Mouse (Mus musculus) gonadal fat pad, adult 2 months (tissue): ENCODE results near the gene Pcf11. TPM values are rescaled to one million over a fixed set of nuclear protein-coding genes. Genes with fewer than 3 reads are reported as not detected.

Source experiments
- DNase-seq: peaks from one replicate; pipeline ENCODE4 v3.0.0-alpha.2; 2012; ENCODE audit warnings: low read depth
- polyA plus RNA-seq: library from polyadenylated mRNA; depleted of rRNA; stranded (reverse); fragments of >200 nt; gene quantifications from 2 replicates; pipeline ENCODE4 v1.2.3, GENCODE M21; 2012; rRNA removed

The Pcf11 gene
- 21.4 and 21.9 TPM in 2 replicates for polyA plus RNA-seq

DNA sequence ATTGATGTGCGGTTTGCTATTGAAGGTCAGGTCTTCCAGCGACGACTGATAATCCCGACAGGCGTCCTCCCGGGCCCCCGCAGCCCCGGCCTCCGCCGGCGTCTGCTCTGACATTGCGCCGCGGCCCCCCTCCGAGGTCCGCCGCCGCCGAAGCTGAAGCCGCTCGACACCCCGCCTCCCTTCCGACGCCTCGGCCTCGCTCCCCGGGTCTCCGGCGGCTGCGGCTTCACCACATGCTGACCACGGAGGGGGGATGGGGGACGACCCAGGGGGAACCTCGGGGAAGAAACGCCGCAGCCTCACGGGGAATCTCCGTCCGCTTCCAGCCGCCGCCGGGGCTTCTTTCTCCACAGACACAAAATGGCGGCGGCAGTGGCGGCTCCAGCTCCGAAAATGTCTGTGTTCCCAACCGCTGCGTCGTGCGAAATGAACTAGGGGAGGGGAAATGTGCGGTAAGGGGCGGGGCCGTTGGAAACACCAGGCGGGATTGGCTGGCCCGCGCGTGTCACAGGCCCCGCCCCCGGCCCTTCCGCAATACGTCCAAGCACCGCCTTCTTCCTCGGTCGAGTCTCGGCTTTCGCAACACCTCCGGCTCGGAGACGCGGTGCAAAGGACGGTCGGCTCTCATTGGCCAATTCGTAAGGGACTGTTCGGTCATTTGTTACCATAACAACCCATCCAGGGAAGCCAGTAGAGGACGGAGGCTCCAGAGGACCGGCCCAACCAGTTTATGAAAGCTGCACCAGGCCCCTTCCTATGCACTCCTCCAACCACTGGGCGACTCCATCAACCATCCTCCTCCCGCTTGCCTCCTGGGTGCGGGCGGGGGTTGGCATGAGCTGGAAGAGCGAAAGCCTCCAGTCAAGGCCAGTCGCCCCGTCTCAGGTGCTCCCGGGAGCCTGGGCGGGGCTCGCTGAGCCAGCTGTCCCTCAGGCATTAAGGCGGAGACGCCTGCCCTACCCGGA, at the start of gene Pcf11:
Gene Pcf11, minus strand, starts transcription at position 428 of the 965 bp plus-strand sequence.
- DNase-seq, result peak; percentile 97

DNA sequence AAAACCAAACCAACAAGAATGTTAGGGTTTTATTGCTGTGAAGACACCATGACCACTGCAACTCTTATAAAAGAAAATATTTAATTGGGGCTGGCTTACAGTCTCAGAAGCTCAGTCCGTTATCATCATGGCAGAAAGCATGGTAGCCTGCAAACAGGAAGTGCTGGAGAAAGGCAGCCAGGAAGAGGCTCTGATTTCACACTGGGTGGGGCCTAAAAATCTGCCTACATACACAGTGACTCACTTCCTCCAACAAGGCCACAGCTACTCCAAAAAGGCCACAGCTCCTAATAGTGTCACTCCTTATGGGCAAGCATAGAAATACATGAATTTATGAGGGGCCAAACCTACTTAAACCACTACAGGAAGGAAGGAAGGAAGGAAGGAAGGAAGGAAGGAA, 45.3 kb upstream of the Pcf11 start:
- DNase-seq, result no peak

- DNase-seq, result no peak
Observed at GRCm38 (mm10) chr7:92711593-92711992, 41.9 kb upstream of the Pcf11 start.

- DNase-seq, result no peak
Observed at GRCm38 (mm10) chr7:92709573-92709972, 39.8 kb upstream of the Pcf11 start.

- DNase-seq, result no peak
Observed at GRCm38 (mm10) chr7:92706711-92707110, 37.0 kb upstream of the Pcf11 start.

DNA sequence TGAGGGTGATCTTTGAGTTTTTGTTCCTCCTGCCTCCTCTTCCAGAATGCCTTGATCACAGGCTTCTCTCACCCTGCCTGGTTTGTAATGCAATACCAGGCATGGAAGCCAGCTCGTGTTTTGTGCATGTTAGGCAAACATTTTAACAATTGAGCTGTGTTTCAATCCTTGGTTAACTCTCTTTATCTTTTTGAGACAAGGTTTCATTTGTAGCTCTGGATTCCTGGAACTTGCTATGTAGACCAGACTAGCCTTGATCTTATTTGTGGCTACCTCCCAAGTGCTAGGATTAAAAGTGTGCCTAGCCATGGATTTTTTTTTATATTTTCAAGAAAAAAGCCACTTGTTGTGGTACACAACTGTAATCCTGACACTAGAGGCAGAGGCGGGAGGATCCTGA, 35.8 kb upstream of the Pcf11 start:
- DNase-seq, result no peak

DNA sequence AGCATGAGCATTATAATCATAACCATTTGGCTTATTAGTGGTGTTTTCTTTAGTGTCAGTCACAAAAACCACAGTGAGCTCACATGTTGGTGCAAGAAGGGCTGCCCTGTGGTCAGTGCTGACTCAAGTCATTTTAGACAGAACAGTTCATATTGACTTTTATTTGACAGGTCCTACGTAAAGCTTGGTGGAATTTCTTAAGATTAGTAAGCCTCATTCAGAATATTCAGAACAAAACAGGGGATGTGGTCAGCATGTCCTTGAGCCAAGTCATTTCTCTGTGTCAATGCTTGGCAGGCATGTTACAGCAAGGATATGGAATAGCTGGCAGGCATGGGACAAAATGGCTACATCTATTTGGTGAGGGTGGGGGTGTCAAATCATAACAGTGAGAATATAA, 33.9 kb upstream of the Pcf11 start:
- DNase-seq, result no peak

GRCm38 (mm10) chr7:92698770-92699169, 29.0 kb upstream of the Pcf11 start:
- DNase-seq, result no peak

DNA sequence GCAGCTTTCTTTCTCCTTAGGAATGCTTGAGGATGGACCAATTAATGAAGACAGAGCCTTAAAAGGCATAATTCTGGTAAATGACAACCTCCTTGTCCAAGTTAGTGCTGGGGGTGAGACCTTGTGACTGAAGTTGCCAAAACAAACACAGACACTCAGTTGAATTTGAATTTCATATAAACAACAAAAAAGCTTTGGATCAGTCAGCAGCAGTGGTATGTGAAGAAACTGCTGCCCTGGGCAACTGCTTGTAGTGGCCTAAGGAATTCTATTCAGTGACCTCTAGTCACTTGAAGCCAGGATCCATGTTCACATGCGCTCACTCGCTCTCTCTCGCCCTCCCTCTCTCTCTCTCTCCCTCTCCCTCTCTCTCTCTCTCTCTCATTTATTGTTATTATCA, 26.7 kb upstream of the Pcf11 start:
- DNase-seq, result no peak

- peak; percentile 93 for DNase-seq
Observed at GRCm38 (mm10) chr7:92689101-92689500, 19.4 kb upstream of the Pcf11 start.

DNA sequence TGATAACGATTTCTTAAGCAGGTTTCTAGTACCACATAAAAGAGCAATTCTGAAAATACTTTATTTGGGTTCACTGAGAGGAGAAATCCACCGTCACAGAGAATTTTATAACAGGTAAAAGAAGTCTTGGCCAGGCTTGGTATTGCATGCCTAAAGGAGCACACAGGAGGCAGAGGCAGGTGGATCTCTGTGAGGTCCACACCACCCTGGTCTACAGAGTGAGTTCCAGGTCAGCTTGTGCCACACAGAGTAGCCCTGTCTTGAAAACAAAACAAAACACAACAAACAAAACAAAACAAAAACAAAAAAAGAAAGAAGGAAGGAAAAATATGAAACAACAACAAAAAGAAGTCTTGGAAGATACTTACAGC, 18.6 kb upstream of the Pcf11 start:
- no peak for DNase-seq

GRCm38 (mm10) chr7:92687556-92688298, 18.0 kb upstream of the Pcf11 start:
- DNase-seq, result no peak

DNA sequence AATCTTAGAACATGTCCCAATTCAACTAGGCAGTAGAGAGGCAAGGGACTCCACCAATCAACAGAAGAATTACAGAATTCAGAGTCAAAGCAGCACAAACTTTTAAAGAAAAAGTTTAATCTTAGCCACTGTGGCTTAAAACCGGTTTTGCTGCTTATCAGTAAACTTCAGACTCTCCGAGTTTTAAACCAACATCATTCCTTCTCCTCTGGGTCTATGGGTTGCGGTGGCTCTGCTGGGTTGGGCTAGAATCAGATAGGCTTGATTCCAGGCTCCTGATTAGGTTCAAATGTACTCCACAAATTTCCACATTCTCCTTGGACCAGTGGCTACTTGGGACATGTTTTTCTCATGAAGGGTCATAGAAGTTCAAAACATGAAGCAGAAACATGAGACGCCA, 7.6 kb upstream of the Pcf11 start:
- DNase-seq, result no peak

- no peak for DNase-seq
Observed at GRCm38 (mm10) chr7:92675131-92675530, 5.4 kb upstream of the Pcf11 start.

GRCm38 (mm10) chr7:92668791-92669506, 785 bp downstream of the Pcf11 start:
- DNase-seq, result no peak

DNA sequence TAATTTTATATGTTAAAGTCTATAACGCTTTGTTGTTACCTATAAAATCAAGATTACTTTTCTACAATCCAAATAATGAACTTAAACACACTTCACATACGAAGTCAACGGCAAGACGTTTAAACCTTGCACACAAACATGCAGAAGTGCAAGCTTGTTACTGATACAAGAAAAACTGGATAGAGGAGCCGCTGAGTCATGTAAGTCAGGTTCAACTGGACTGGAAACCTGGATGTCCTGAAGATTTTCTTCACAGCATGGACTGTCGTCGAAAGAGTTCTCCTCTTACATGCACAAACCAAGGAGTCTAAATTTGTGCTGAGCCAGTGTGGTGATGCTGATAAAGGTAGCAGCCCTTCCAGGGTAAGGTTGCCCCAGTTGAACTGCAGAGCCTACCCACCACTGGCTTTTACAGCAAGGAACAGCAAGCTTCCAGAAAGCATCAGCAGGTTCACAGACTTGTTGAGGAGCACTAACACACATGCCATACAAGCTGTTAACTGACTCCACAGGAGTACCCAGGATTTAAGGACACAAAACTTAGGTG, 3.4 kb downstream of the Pcf11 start:
- peak; percentile 54 for DNase-seq

- no peak for DNase-seq
Observed at GRCm38 (mm10) chr7:92658050-92658449, 11.7 kb downstream of the Pcf11 start.

GRCm38 (mm10) chr7:92656386-92656785, 13.3 kb downstream of the Pcf11 start:
- no peak for DNase-seq

- DNase-seq, result no peak
Observed at GRCm38 (mm10) chr7:92653329-92653728, 16.4 kb downstream of the Pcf11 start.

- no peak for DNase-seq
Observed at GRCm38 (mm10) chr7:92647790-92648189, 21.9 kb downstream of the Pcf11 start.

- no peak for DNase-seq
Observed at GRCm38 (mm10) chr7:92642358-92642757, 27.4 kb downstream of the Pcf11 start.

DNA sequence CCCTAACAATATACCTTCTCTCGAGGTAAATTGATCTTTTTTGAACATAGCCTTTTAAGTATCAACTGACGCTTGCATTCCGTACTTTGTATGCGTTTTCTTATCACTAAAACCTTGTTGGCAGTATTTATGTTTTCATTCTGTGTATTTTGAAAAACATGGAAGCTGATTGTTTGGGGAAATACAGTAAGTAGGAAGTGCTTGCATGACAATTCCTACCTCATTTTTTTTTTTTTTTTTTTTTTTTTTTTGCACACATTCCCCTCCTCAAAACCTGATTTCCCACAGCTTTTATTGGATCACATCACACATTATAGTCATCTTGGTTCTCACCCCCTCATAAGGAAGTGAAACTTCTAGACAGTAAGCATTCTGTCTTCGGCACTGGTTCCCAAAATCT, 31.7 kb downstream of the Pcf11 start:
- DNase-seq, result no peak
